Mouse (Mus musculus): ENCODE measurements at regions not wholly inside any gene's neighbourhood (a gene's known extent, or its start where the extent isn't known, plus 50 kb on each side); places are given as distances from the start of the nearest gene placed in this dataset.

- ATAC-seq (ENCODE audit: low read depth) = no peak
These were observed 235.3 kb downstream of the 1700129C05Rik start for GRCm38 (mm10) chr14:58907359-58907758.

GRCm38 (mm10) chr14:58906631-58907030 lies 236.1 kb downstream of the 1700129C05Rik start:
- Histone ChIP-seq H3K9ac (ENCODE audit: low read depth, low read length) (no peak overlapping the region), H3K36me3 (ENCODE audit: control insufficient read depth, insufficient read depth) (no peaks in the 10 kb centered on the region), H3K27ac (ENCODE audit: low read length) (no peak overlapping the region), H3K4me2 (ENCODE audit: low read depth, low read length) (no peak overlapping the region), H3K27me3 (ENCODE audit: control insufficient read depth, insufficient read depth, low read depth, low read length) (no peaks in the 10 kb centered on the region), H3K9me3 (replicated peaks; ENCODE audit: control insufficient read depth, low read length) (no peaks in the 10 kb centered on the region), H3K4me3 (ENCODE audit: low read depth, low read length) (no peak overlapping the region), H3K4me1 (ENCODE audit: control insufficient read depth, low read depth, low read length) (no peaks in the 10 kb centered on the region)
- WGBS (ENCODE audit: insufficient replicate concordance) = 57% methylated on average over 4 of the region's 4 CpGs
- ATAC-seq (ENCODE audit: low read depth) = no peak

More at GRCm38 (mm10) chr14:58907359-58907758, 235.3 kb downstream of the 1700129C05Rik start:
- 78% methylated on average over 3 of the region's 3 CpGs for WGBS (ENCODE audit: insufficient replicate concordance)
- Histone ChIP-seq H3K9ac (ENCODE audit: low read depth, low read length) (no peak overlapping the region), H3K27me3 (ENCODE audit: control insufficient read depth, insufficient read depth, low read depth, low read length) (no peaks in the 10 kb centered on the region), H3K9me3 (replicated peaks; ENCODE audit: control insufficient read depth, low read length) (no peaks in the 10 kb centered on the region), H3K4me3 (ENCODE audit: low read depth, low read length) (no peak overlapping the region), H3K27ac (ENCODE audit: low read length) (no peak overlapping the region), H3K36me3 (ENCODE audit: control insufficient read depth, insufficient read depth) (no peaks in the 10 kb centered on the region), H3K4me1 (ENCODE audit: control insufficient read depth, low read depth, low read length) (no peaks in the 10 kb centered on the region), H3K4me2 (ENCODE audit: low read depth, low read length) (no peak overlapping the region)

DNA sequence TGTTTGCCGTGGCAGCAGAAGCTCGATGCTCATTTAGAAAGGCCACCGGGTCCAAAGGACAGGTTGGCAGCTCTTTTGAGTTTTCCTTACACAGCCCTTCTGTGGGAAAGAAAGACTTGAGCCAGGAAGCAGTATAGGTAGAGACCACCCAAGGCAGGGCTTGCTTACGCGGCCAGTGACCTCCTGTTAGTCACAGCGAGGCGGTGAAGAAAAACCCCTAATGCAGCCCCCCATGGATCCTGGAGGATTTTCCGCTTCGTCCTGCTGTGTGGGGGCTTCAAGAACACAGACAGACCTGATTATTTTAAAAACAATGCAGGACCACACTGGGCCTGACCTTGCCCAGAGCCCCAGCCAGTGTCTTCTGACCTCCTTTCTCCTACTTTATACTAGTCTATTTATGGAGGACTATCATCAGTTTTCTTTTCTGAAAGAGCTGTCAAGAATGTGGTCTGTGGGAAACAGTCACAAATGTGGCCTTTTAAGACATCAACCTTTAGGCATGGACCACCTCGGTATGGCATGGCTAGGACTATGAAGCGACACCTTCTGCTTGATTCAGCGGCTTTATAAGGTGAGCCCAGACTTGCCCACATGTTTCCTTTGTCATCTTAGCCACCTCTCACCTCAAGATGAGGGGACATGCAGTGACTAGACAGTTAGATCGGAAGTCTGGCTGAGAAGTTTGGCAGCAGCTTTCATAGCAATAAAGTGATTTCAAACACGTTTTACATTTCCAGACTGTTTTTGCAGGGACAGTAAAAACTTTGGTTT lies 274.3 kb downstream of the 1700129C05Rik start:
- no peaks in the 10 kb centered on the region for H3K4me1 ChIP-seq (ENCODE audit: control insufficient read depth, low read depth, low read length)
- H3K27ac ChIP-seq (ENCODE audit: low read length) = no peak overlapping the region
- no peaks in the 10 kb centered on the region for H3K36me3 ChIP-seq (ENCODE audit: control insufficient read depth, insufficient read depth)
- no peak overlapping the region for H3K4me2 ChIP-seq (ENCODE audit: low read depth, low read length)
- no peaks in the 10 kb centered on the region for H3K27me3 ChIP-seq (ENCODE audit: control insufficient read depth, insufficient read depth, low read depth, low read length)
- no peak for ATAC-seq (ENCODE audit: low read depth)
- no peak overlapping the region for H3K4me3 ChIP-seq (ENCODE audit: low read depth, low read length)
- no peak overlapping the region for H3K9ac ChIP-seq (ENCODE audit: low read depth, low read length)
- no peaks in the 10 kb centered on the region for H3K9me3 ChIP-seq (replicated peaks; ENCODE audit: control insufficient read depth, low read length)
- 68% methylated on average over 14 of the region's 14 CpGs for WGBS (ENCODE audit: insufficient replicate concordance)

GRCm38 (mm10) chr14:58867396-58868107 lies 275.1 kb downstream of the 1700129C05Rik start:
- Histone ChIP-seq H3K4me3 (ENCODE audit: low read depth, low read length) (no peak overlapping the region), H3K27ac (ENCODE audit: low read length) (no peak overlapping the region), H3K27me3 (ENCODE audit: control insufficient read depth, insufficient read depth, low read depth, low read length) (no peaks in the 10 kb centered on the region), H3K9ac (ENCODE audit: low read depth, low read length) (no peak overlapping the region), H3K9me3 (replicated peaks; ENCODE audit: control insufficient read depth, low read length) (no peaks in the 10 kb centered on the region), H3K4me2 (ENCODE audit: low read depth, low read length) (no peak overlapping the region), H3K36me3 (ENCODE audit: control insufficient read depth, insufficient read depth) (no peaks in the 10 kb centered on the region), H3K4me1 (ENCODE audit: control insufficient read depth, low read depth, low read length) (no peaks in the 10 kb centered on the region)
- WGBS (ENCODE audit: insufficient replicate concordance) = 52% methylated on average over 13 of the region's 13 CpGs
- ATAC-seq (ENCODE audit: low read depth) = no peak

DNA sequence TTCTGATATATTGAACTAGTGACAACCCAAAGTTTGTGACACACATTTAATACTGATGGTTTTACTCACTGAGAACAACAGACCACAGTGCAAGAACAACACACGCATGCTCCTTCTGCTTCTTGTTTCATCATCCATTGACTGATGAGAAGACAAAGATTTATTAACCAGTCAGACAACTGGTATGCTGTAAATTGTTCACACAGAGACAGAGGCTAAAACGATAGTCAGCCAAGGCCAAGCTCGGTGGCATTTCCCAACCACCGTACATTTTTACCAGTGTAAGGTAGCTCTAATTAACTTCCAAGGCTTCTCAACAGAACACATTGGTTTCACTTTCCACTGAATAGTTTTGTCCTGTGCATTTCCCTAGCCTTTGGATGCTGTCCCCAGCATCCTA lies 287.8 kb downstream of the 1700129C05Rik start:
- no peak overlapping the region for H3K27ac ChIP-seq (ENCODE audit: low read length)
- no peak overlapping the region for H3K4me3 ChIP-seq (ENCODE audit: low read depth, low read length)
- no peaks in the 10 kb centered on the region for H3K27me3 ChIP-seq (ENCODE audit: control insufficient read depth, insufficient read depth, low read depth, low read length)
- H3K9ac ChIP-seq (ENCODE audit: low read depth, low read length) = no peak overlapping the region
- H3K36me3 ChIP-seq (ENCODE audit: control insufficient read depth, insufficient read depth) = no peaks in the 10 kb centered on the region
- 36% methylated on average over 4 of the region's 4 CpGs for WGBS (ENCODE audit: insufficient replicate concordance)
- no peaks in the 10 kb centered on the region; the same call in 1 of the 2 replicates for H3K9me3 ChIP-seq (replicated peaks; ENCODE audit: control insufficient read depth, low read length)
- ATAC-seq (ENCODE audit: low read depth) = no peak
- no peaks in the 10 kb centered on the region for H3K4me1 ChIP-seq (ENCODE audit: control insufficient read depth, low read depth, low read length)
- no peak overlapping the region for H3K4me2 ChIP-seq (ENCODE audit: low read depth, low read length)

GRCm38 (mm10) chr14:58844565-58844964 lies 298.1 kb downstream of the 1700129C05Rik start:
- Histone ChIP-seq H3K9ac (ENCODE audit: low read depth, low read length) (no peak overlapping the region), H3K4me2 (ENCODE audit: low read depth, low read length) (no peak overlapping the region), H3K9me3 (replicated peaks; ENCODE audit: control insufficient read depth, low read length) (no peaks in the 10 kb centered on the region), H3K4me3 (ENCODE audit: low read depth, low read length) (no peak overlapping the region), H3K4me1 (ENCODE audit: control insufficient read depth, low read depth, low read length) (no peaks in the 10 kb centered on the region), H3K27me3 (ENCODE audit: control insufficient read depth, insufficient read depth, low read depth, low read length) (no peaks in the 10 kb centered on the region), H3K27ac (ENCODE audit: low read length) (no peak overlapping the region), H3K36me3 (ENCODE audit: control insufficient read depth, insufficient read depth) (no peaks in the 10 kb centered on the region)
- WGBS (ENCODE audit: insufficient replicate concordance) = 44% methylated on average over 2 of the region's 2 CpGs
- ATAC-seq (ENCODE audit: low read depth) = no peak

GRCm38 (mm10) chr14:58842196-58842886 lies 300.4 kb downstream of the 1700129C05Rik start:
- no peak overlapping the region for H3K27ac ChIP-seq (ENCODE audit: low read length)
- H3K27me3 ChIP-seq (ENCODE audit: control insufficient read depth, insufficient read depth, low read depth, low read length) = no peaks in the 10 kb centered on the region
- no peak overlapping the region for H3K4me3 ChIP-seq (ENCODE audit: low read depth, low read length)
- no peaks in the 10 kb centered on the region for H3K4me1 ChIP-seq (ENCODE audit: control insufficient read depth, low read depth, low read length)
- ATAC-seq (ENCODE audit: low read depth) = no peak
- no peak overlapping the region for H3K9ac ChIP-seq (ENCODE audit: low read depth, low read length)
- H3K4me2 ChIP-seq (ENCODE audit: low read depth, low read length) = no peak overlapping the region
- H3K36me3 ChIP-seq (ENCODE audit: control insufficient read depth, insufficient read depth) = no peaks in the 10 kb centered on the region
- 63% methylated on average over 1 of the region's 1 CpGs for WGBS (ENCODE audit: insufficient replicate concordance)
- no peaks in the 10 kb centered on the region for H3K9me3 ChIP-seq (replicated peaks; ENCODE audit: control insufficient read depth, low read length)

DNA sequence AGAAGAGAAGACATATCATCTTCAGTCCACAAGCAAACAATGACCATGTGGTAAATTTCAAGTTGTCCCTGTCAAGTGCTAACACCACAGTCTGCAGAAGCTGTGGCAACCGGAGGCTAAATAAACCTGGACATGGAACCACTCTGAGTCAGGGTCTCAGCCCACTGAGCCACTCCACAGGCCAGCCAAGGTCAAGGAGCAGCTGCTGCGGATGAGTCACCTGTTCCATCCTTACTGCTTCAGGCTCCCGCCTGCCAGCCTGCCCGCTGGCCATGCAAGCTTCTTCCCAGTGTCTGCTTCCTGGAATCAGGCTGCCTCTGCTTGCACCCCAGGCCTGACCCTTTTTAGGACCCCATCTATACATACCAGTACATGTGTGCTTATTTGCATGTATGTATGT lies 319.8 kb downstream of the 1700129C05Rik start:
- Histone ChIP-seq H3K4me1 (ENCODE audit: control insufficient read depth, low read depth, low read length) (no peaks in the 10 kb centered on the region), H3K36me3 (ENCODE audit: control insufficient read depth, insufficient read depth) (no peaks in the 10 kb centered on the region), H3K9me3 (replicated peaks; ENCODE audit: control insufficient read depth, low read length) (no peaks in the 10 kb centered on the region), H3K27ac (ENCODE audit: low read length) (no peak overlapping the region), H3K9ac (ENCODE audit: low read depth, low read length) (no peak overlapping the region), H3K4me2 (ENCODE audit: low read depth, low read length) (no peak overlapping the region), H3K4me3 (ENCODE audit: low read depth, low read length) (no peak overlapping the region), H3K27me3 (ENCODE audit: control insufficient read depth, insufficient read depth, low read depth, low read length) (no peaks in the 10 kb centered on the region)
- ATAC-seq (ENCODE audit: low read depth) = no peak
- WGBS (ENCODE audit: insufficient replicate concordance) = 75% methylated on average over 4 of the region's 4 CpGs
